Mouse (Mus musculus): Measurements from ENCODE around the gene Fbxl3. TPM values are rescaled to one million over a fixed set of nuclear protein-coding genes. Genes with fewer than 3 reads are reported as not detected.

The Fbxl3 gene
- polyA plus RNA-seq, 1 experiment from 2014 or later, result 13.8 TPM

DNA sequence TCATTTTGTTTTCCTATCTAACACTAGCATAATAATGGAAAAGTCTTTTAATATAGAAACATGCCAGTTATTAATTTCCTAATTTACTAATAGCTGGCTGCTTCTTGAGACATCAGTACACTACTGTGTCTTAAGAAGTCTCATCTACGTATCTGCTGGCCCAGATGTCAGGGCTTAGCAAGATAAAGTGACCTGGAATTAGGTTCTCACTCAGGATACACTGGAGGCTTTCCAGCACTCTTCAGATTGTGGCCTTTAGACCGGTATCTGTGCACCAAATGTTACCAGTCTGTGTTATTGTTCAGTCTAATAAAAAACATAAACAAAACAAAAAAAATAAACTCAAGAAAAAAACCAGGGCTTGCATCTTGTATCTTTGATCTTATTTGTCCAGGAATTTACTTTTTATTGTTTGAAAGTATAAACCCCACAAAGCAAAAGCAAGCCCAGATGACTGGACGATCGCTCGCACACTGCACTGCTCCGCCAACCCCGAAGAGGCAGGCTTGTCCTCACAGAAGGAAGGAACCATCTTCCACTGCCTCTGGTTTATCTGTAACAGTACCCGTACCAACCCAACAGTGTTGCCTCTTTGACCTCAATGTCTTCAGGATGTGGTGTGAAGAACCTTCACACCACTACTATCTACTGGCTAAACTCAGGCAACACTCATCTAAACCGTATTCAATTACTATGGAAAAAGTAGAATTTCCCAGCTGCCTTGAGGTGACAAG is 21.9 kb downstream of the Fbxl3 start:
- WGBS, result 94% methylated on average over 9 of the region's 9 CpGs
- H3K36me3 ChIP-seq (replicated peaks), result peaks cover 88% of the 10 kb centered on the region

DNA sequence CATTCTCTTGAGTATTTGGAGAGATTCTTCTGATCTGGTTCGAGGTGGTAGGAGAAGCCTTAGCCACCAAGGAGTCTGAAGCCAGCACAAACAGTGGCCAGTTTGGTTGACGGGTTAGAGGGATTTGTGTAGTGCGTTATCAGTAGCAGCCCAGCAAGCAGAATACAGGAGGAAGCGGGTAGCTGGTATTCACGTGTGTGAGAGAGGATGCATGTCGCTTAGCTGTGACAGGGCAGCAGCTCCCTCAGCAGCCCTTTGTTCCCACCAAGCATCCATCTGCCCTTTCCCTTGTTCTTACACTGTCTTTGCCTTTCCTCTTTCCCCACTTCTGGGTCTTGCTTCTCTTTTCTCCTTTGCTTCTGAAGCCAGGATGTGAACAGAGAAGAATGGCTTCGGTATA is 24.2 kb downstream of the Fbxl3 start:
- H3K9me3 ChIP-seq, result no peaks in the 10 kb centered on the region
- H3K4me1 ChIP-seq, result peaks cover 7% of the 10 kb centered on the region
- no peaks in the 10 kb centered on the region for H3K27me3 ChIP-seq (ENCODE audit: poor library complexity, severe bottlenecking)
- H3K36me3 ChIP-seq (replicated peaks), result peaks cover 81% of the 10 kb centered on the region
- no peak for DNase-seq (ENCODE audit: extremely low spot score, low spot score)
- no peak overlapping the region for H3K27ac ChIP-seq
- 87% methylated on average over 7 of the region's 7 CpGs for WGBS
- H3K4me3 ChIP-seq, result no peak overlapping the region

More for the DNA sequence above, 21.9 kb downstream of the Fbxl3 start:
- Histone ChIP-seq H3K27ac (no peak overlapping the region), H3K4me1 (no peaks in the 10 kb centered on the region), H3K4me3 (no peak overlapping the region), H3K9me3 (no peaks in the 10 kb centered on the region), H3K27me3 (ENCODE audit: poor library complexity, severe bottlenecking) (no peaks in the 10 kb centered on the region)
- no peak for DNase-seq (ENCODE audit: extremely low spot score, low spot score)

DNA sequence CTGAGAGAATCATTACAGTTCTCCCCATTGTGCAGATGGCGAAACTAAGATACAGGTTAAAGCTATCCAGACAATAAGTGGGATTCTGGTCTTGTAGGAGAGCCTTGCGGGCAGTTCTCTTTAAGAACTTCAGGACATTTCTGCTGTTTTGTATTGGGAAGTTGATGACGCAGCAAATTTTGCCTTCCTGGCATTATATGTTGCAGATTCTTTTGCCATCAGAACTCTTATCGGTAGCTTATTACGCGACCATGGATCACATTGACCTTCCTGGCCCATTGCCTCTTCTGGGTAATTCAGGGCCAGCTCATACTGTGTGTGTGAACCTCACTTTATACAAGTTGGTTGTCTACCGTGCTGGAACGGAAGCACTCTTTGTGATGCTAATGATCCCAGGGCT is 25.5 kb downstream of the Fbxl3 start:
- Histone ChIP-seq H3K27me3 (ENCODE audit: poor library complexity, severe bottlenecking) (no peaks in the 10 kb centered on the region), H3K27ac (no peak overlapping the region), H3K9me3 (no peaks in the 10 kb centered on the region), H3K4me3 (no peak overlapping the region), H3K4me1 (peaks cover 15% of the 10 kb centered on the region), H3K36me3 (replicated peaks) (peaks cover 71% of the 10 kb centered on the region)
- 92% methylated on average over 8 of the region's 8 CpGs for WGBS
- no peak for DNase-seq (ENCODE audit: extremely low spot score, low spot score)

DNA sequence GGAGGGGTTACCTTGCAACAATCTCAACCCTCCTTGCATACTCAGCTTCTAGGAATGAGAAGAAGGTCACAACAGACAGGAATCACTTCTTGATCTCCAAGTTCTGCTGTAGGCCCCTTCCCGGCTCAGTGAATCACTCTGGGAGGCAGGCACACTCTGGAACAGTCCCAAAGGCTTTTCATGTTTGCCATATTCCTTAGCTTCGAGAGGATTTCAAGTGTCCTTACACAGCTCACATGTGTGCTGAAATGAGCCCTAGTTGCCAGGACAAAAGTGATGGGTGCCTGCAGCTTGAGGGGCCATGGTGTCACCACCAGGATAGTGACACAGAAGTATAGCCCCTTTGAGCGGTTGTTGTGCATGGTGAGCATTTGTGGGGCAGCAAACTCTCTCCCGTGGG is 26.6 kb downstream of the Fbxl3 start:
- H3K27me3 ChIP-seq (ENCODE audit: poor library complexity, severe bottlenecking), result no peaks in the 10 kb centered on the region
- no peaks in the 10 kb centered on the region for H3K9me3 ChIP-seq
- H3K27ac ChIP-seq, result no peak overlapping the region
- WGBS, result 89% methylated on average over 4 of the region's 4 CpGs
- H3K4me1 ChIP-seq, result peaks cover 15% of the 10 kb centered on the region
- no peak for DNase-seq (ENCODE audit: extremely low spot score, low spot score)
- no peak overlapping the region for H3K4me3 ChIP-seq
- H3K36me3 ChIP-seq (replicated peaks), result peaks cover 60% of the 10 kb centered on the region

DNA sequence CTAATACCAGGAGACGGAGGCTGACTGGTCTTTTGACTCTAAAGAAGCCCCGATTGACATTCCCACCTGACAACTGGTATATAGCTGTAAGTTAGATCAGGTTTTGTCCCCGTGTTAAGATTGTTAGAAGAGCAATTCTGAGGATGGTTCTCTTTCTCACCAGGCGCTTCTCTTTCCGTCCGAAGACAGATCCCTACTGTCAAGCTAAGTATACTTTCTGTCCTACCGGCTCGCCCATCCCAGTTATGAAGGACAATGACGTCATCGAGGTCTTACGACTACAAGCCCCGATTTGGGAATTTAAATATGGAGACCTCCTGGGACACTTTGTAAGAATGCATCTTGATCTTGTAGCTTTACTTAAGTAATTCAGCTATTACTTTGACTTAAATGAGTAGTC is 27.9 kb downstream of the Fbxl3 start:
- H3K27ac ChIP-seq, result no peak overlapping the region
- peaks cover 47% of the 10 kb centered on the region for H3K36me3 ChIP-seq (replicated peaks)
- H3K4me1 ChIP-seq, result peaks cover 15% of the 10 kb centered on the region
- no peak for DNase-seq (ENCODE audit: extremely low spot score, low spot score)
- H3K9me3 ChIP-seq, result no peaks in the 10 kb centered on the region
- H3K27me3 ChIP-seq (ENCODE audit: poor library complexity, severe bottlenecking), result no peaks in the 10 kb centered on the region
- no peak overlapping the region for H3K4me3 ChIP-seq
- 94% methylated on average over 12 of the region's 12 CpGs for WGBS

DNA sequence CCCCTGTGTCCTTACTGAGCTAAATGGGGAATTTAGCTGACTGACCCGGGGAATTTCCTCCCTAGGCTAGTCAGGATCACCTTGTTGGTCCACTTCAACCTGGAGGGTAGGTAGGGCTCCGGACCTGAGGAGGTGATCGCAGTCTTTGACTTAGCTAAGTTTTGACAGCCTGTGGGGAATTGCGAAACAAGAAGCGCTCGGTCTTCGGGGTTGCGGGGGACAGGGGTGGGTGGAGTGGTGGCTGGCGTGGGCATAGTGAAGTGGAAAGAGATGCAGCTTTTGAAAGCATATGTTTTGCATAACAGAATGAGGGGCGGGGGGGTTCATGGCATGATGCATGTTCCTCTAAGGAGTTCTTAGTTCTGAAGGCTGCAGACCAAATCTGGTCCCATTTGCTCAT is 28.6 kb downstream of the Fbxl3 start:
- Histone ChIP-seq H3K27me3 (ENCODE audit: poor library complexity, severe bottlenecking) (no peaks in the 10 kb centered on the region), H3K27ac (peak overlapping the region; percentile 93), H3K4me1 (peaks cover 15% of the 10 kb centered on the region), H3K36me3 (replicated peaks) (peaks cover 41% of the 10 kb centered on the region), H3K9me3 (no peaks in the 10 kb centered on the region), H3K4me3 (peak overlapping the region; percentile 77)
- 8% methylated on average over 10 of the region's 10 CpGs for WGBS
- no peak for DNase-seq (ENCODE audit: extremely low spot score, low spot score)

DNA sequence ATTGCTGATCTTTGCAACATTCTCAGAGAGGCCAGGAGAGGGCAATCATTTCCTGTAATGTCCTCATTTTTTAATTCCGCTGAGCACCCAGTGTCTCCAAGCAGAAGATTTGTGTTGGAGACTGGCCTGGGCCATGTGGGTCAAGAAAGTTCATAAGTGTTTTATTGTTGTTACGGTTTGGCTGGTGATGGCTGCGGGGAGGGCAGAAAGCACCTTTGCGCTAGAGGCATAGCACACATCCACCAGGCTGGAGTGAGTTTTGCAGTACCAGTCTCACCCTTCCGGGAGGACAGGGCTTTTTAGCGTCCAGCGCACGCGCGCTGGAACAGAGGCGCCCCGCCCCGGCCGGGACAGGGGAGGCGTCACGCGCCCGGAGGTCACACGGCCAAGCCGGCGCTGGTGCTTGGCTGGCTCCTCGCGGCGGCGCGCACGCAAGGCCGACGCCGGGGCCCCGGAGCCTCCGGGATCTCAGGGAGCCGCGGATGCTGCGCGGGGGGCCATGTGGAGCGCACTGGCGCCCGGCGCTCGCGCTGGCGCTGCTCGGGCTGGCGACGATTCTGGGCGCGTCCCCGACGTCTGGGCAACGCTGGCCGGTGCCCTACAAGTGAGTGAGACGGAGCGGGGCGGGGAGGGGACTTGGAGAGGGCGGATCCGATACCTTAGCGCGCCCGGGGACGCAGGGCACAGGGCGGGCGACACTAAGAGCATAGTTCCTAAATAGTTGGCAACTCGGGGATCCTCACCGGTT is 29.3 kb downstream of the Fbxl3 start, which contains the start of gene Cln5:
Gene Cln5 (plus strand): TSS at position 353 of the 748 bp plus-strand sequence.
- Histone ChIP-seq H3K9me3 (no peaks in the 10 kb centered on the region), H3K36me3 (replicated peaks) (peaks cover 34% of the 10 kb centered on the region), H3K27ac (peak within 1 kb of the TSS; percentile 93), H3K4me3 (peak within 1 kb of the TSS; percentile 77), H3K27me3 (ENCODE audit: poor library complexity, severe bottlenecking) (no peaks in the 10 kb centered on the region), H3K4me1 (peaks cover 17% of the 10 kb centered on the region)
- WGBS, result under 1% methylated on average over 64 of the region's 65 CpGs
- peak; percentile 94 for DNase-seq (ENCODE audit: extremely low spot score, low spot score)

DNA sequence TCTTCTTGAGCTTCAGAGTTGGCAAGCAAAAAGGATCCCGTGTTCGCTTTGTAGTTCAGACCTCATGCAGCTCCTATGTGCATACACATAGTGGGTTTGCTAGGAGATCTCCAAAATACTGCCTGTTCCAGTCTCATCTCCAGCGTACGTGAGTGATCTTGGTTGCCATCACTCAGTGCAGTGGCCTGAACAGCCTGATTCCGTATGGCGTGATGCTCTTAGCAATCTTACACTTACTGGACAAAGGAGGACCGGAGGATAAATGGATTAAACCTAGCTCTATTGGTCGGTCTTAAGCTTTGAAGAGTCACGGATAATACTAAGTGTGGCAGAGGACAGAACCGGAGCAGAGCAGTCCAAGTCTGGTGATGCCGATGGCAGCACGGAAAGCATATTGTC is 29.9 kb downstream of the Fbxl3 start:
- H3K27ac ChIP-seq, result peak overlapping the region; percentile 93
- H3K36me3 ChIP-seq (replicated peaks), result peaks cover 28% of the 10 kb centered on the region
- 15% methylated on average over 12 of the region's 12 CpGs for WGBS
- H3K4me3 ChIP-seq, result peak overlapping the region; percentile 77
- H3K9me3 ChIP-seq, result no peaks in the 10 kb centered on the region
- peaks cover 17% of the 10 kb centered on the region for H3K4me1 ChIP-seq
- no peaks in the 10 kb centered on the region for H3K27me3 ChIP-seq (ENCODE audit: poor library complexity, severe bottlenecking)
- DNase-seq (ENCODE audit: extremely low spot score, low spot score), result no peak

DNA sequence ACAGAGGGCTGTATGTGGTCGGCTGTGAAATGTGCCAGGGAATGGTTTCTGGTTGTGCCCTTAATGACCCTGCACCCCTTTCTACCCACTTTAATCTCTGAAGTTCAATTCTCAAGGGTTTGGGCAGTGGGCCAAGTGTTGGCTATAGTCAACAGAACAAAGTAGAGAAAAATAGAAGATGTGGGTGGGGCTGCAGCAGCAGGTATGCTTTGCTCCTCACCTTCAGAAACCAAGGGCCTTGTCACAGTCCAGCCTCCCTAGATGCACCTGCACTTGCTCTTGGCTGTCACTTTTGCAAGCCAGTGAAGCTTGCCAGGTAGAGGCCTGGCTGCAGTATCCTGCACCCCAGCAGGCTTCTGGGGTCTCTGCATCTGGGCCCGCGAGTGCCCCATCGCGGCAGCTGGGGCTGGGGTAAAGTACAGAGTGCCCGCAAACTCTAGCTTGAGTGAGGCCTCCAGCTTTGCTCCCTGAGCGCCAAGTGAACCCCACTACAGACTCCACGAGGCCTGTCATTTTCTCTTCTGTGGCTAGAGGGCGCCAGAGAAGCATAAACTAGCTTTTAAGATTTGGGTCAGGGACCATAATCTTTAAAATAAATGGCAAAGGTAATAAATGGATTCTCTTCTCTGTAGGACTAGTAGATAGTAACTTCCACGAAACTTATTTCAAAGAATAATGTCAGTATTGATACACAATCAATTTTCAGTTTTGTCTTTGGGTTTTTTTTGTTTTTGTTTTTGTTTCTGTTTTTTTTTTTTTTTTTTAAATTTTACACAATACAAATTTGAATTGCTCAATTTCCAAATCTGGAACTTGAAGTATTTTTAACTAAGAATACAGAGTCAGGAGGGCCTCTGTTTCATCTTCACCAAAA is 33.8 kb downstream of the Fbxl3 start:
- no peaks in the 10 kb centered on the region for H3K27me3 ChIP-seq (ENCODE audit: poor library complexity, severe bottlenecking)
- H3K36me3 ChIP-seq (replicated peaks), result no peaks in the 10 kb centered on the region
- H3K27ac ChIP-seq, result no peak overlapping the region
- peak; percentile 51 for DNase-seq (ENCODE audit: extremely low spot score, low spot score)
- WGBS, result 15% methylated on average over 10 of the region's 10 CpGs
- no peaks in the 10 kb centered on the region for H3K9me3 ChIP-seq
- H3K4me1 ChIP-seq, result peaks cover 11% of the 10 kb centered on the region
- no peak overlapping the region for H3K4me3 ChIP-seq

DNA sequence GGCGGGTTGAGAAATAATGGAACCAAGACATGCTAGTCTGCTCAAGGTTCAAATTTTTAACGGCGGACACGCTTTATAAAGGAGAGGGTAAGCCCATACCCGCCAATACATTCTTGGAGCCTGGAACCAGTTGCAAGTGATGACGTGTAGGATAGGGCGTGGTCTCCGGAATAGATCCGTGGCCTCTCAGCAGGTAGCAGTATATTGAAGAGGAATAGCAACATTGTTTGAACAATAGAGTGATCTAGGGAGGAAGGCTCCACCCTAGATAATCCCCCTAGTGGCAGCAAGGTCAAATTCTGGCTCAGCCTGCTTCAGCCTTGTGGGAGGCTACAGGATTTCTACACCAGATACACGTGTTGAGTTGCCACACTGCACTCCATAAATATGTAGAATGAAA is 39.9 kb downstream of the Fbxl3 start:
- no peaks in the 10 kb centered on the region for H3K36me3 ChIP-seq (replicated peaks)
- H3K27me3 ChIP-seq (ENCODE audit: poor library complexity, severe bottlenecking), result no peaks in the 10 kb centered on the region
- DNase-seq (ENCODE audit: extremely low spot score, low spot score), result no peak
- H3K9me3 ChIP-seq, result no peaks in the 10 kb centered on the region
- no peaks in the 10 kb centered on the region for H3K4me1 ChIP-seq
- H3K4me3 ChIP-seq, result no peak overlapping the region
- H3K27ac ChIP-seq, result no peak overlapping the region
- 88% methylated on average over 10 of the region's 10 CpGs for WGBS

DNA sequence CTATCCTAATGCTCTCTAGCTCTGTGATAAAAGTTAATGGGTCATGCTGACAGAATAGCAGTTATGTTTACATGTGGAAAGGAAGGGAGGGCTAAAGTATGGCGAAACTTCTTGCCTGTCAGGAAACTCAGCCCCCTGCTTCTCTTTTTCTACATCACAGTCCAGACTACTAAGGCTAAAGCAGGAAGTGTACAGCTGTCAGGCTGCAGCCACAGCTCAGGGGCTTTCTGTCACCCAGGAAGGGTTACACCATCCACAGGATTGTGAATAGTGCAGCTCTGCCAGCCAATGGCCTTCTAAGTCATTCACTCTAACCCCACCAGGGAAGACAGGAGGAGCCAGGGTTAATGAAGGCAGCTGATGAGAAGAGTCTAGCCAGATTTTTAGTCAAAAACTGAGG is 40.4 kb downstream of the Fbxl3 start:
- Histone ChIP-seq H3K4me3 (no peak overlapping the region), H3K36me3 (replicated peaks) (no peaks in the 10 kb centered on the region), H3K9me3 (no peaks in the 10 kb centered on the region), H3K27ac (no peak overlapping the region), H3K27me3 (ENCODE audit: poor library complexity, severe bottlenecking) (no peaks in the 10 kb centered on the region), H3K4me1 (no peaks in the 10 kb centered on the region)
- WGBS, result 91% methylated on average over 1 of the region's 1 CpGs
- no peak for DNase-seq (ENCODE audit: extremely low spot score, low spot score)

DNA sequence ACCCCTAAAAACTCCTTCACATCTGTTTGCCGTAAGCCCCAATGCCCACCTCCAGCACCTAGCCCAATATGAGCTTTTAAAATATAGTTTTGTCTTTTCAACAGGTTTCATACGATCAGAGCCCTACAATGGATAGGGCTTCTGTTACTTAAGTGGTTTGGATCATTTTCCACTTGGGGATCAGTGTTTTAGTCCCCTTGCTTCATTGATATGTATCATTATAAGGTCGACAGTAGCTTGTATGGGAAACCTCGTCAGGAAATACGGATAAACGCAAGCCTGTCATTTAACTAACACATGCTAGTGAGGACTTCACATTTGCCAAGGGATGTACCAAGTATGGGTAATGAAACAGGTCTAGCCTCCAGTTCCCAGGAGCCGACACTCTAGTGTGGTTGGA is 42.8 kb downstream of the Fbxl3 start:
- DNase-seq (ENCODE audit: extremely low spot score, low spot score), result no peak
- H3K4me1 ChIP-seq, result no peaks in the 10 kb centered on the region
- 93% methylated on average over 7 of the region's 7 CpGs for WGBS
- H3K36me3 ChIP-seq (replicated peaks), result no peaks in the 10 kb centered on the region
- no peak overlapping the region for H3K27ac ChIP-seq
- H3K27me3 ChIP-seq (ENCODE audit: poor library complexity, severe bottlenecking), result no peaks in the 10 kb centered on the region
- no peaks in the 10 kb centered on the region for H3K9me3 ChIP-seq
- H3K4me3 ChIP-seq, result no peak overlapping the region

Data from forebrain, embryonic 10.5 days (tissue).